Mouse (Mus musculus) liver, embryonic 12.5 days (tissue): ENCODE results near the gene Zfr. TPM values are rescaled to one million over a fixed set of nuclear protein-coding genes. Genes with fewer than 3 reads are reported as not detected.
A peak's percentile ranks its signal among the peaks of the same experiment; 100 is the strongest.
"Not testable (repeated sequence)": the region's sequence is repeated elsewhere in the genome, so short reads cannot be mapped to it uniquely, and the experiment has no call there.

Experiments
- ATAC-seq: fragments of 200-750 bp; cut with Nextera tagmentation; 2 replicates; pipeline ENCODE4 v1.8.0; 2017; ENCODE audit warnings: moderate number of reproducible peaks, mild to moderate bottlenecking, moderate library complexity
- H3K27ac ChIP-seq: fragments of 300-500 bp; sonication (generic); 2 replicates; pipeline ENCODE4 v1.5.1; 2016; ENCODE audit warnings: mild to moderate bottlenecking
- H3K27me3 ChIP-seq: fragments of 300-500 bp; sonication (generic); replicated peaks from 2 replicates; pipeline ENCODE4 v1.6.1; 2016; ENCODE audit warnings: mild to moderate bottlenecking, moderate library complexity
- H3K36me3 ChIP-seq: fragments of 300-500 bp; sonication (generic); 2 replicates; pipeline ENCODE4 v1.6.1; 2016; ENCODE audit warnings: mild to moderate bottlenecking, moderate library complexity
- H3K4me1 ChIP-seq: fragments of 300-500 bp; sonication (generic); 2 replicates; pipeline ENCODE4 v1.6.1; 2016
- H3K4me2 ChIP-seq: fragments of 300-500 bp; sonication (generic); 2 replicates; pipeline ENCODE4 v1.6.1; 2016; ENCODE audit warnings: mild to moderate bottlenecking, moderate library complexity
- H3K4me3 ChIP-seq: fragments of 300-500 bp; sonication (generic); 2 replicates; pipeline ENCODE4 v1.5.1; 2016; ENCODE audit warnings: mild to moderate bottlenecking, moderate library complexity
- H3K9ac ChIP-seq: fragments of 300-500 bp; sonication (generic); 2 replicates; pipeline ENCODE4 v1.6.1; 2016; ENCODE audit warnings: mild to moderate bottlenecking, moderate library complexity
- H3K9me3 ChIP-seq: fragments of 300-500 bp; sonication (generic); replicated peaks from 2 replicates; pipeline ENCODE4 v1.6.1; 2016; ENCODE audit warnings: mild to moderate bottlenecking, moderate library complexity
- WGBS: fragments of 180-500 bp; shearing (Covaris S2); methylation state at CpG from one replicate; pipeline ENCODE4 v1.1.7; 2016; ENCODE audit not compliant: insufficient replicate concordance; 5-methylcytosine and 5-hydroxymethylcytosine counted together
- polyA plus RNA-seq: library from polyadenylated mRNA; unstranded; fragments of >200 nt; fragmentation: Nextera tagmentation; extraction: Ambion mirVana; gene quantifications from 2 replicates; pipeline ENCODE4 v1.2.1, GENCODE M21; 2016

The Zfr gene
- polyA plus RNA-seq, 1 experiment from 2014 or later: 56.3 TPM

DNA sequence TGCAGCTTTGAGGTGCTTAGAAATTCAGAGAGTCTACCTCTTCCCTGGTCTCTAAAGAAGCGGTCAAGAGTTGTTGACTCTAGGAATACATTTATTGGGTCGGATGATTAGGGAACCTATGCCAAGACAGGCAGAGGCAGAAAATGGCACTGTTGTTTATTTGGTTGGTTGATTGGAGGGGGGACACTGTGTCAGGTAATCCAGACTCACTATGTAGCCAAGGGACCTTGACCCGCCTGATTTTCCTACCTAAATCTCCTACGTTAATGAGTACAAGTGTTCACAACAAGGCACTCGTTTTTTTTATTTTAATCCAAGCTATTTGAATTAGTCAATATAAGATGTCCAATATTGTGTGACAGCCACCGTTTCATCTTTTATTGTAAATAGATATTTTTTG is 79.7 kb downstream of the Zfr start:
- Histone ChIP-seq H3K27ac (no peak overlapping the region), H3K4me3 (no peak overlapping the region), H3K4me1 (peaks cover 51% of the 10 kb centered on the region), H3K36me3 (no peaks in the 10 kb centered on the region), H3K9me3 (no peaks in the 10 kb centered on the region), H3K27me3 (no peaks in the 10 kb centered on the region), H3K9ac (no peak overlapping the region), H3K4me2 (peak overlapping the region; percentile 38)
- 70% methylated on average over 6 of the region's 6 CpGs for WGBS
- no peak for ATAC-seq

- H3K4me1 ChIP-seq: peaks cover 44% of the 10 kb centered on the region
- no peak for ATAC-seq
- 84% methylated on average over 7 of the region's 7 CpGs for WGBS
- no peak overlapping the region for H3K4me2 ChIP-seq
- no peak overlapping the region for H3K4me3 ChIP-seq
- no peak overlapping the region for H3K9ac ChIP-seq
- H3K27ac ChIP-seq: no peak overlapping the region
- no peaks in the 10 kb centered on the region for H3K36me3 ChIP-seq
- no peaks in the 10 kb centered on the region for H3K9me3 ChIP-seq
- H3K27me3 ChIP-seq: no peaks in the 10 kb centered on the region
These were observed 82.4 kb downstream of the Zfr start for GRCm38 (mm10) chr15:12200021-12200420.

DNA sequence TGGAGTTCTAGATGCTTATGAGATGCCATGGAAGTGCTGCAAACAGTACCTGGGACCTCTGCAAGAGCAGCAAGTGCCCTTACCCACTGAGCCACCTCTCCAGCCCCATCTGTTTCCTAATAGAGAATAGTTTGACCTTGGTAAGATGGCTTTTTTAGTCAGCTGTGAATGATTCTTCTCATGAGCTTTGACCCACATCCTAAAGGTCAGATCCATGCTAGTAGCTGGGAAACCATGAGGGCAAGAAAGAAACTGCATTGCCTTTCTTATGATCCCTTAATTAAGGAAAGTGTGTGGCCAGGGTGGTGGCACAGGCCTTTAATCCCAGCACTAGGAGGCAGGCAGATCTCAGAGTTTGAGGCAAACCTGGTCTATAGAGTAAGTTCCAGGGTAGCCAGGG is 84.2 kb downstream of the Zfr start:
- H3K4me2 ChIP-seq: no peak overlapping the region
- no peak overlapping the region for H3K4me3 ChIP-seq
- H3K27me3 ChIP-seq: no peaks in the 10 kb centered on the region
- ATAC-seq: no peak
- peaks cover 39% of the 10 kb centered on the region for H3K4me1 ChIP-seq
- no peak overlapping the region for H3K27ac ChIP-seq
- no peaks in the 10 kb centered on the region for H3K9me3 ChIP-seq
- H3K36me3 ChIP-seq: no peaks in the 10 kb centered on the region
- no peak overlapping the region for H3K9ac ChIP-seq

- H3K4me1 ChIP-seq: peaks cover 40% of the 10 kb centered on the region
- peaks cover 3% of the 10 kb centered on the region for H3K36me3 ChIP-seq
- H3K9ac ChIP-seq: no peak overlapping the region
- no peak overlapping the region for H3K4me2 ChIP-seq
- no peaks in the 10 kb centered on the region for H3K27me3 ChIP-seq
- H3K27ac ChIP-seq: no peak overlapping the region
- H3K4me3 ChIP-seq: no peak overlapping the region
- WGBS: 70% methylated on average over 3 of the region's 3 CpGs
- no peaks in the 10 kb centered on the region for H3K9me3 ChIP-seq
- ATAC-seq: no peak
These were observed 84.8 kb downstream of the Zfr start for GRCm38 (mm10) chr15:12202456-12202855.

GRCm38 (mm10) chr15:12203008-12203407 is 85.4 kb downstream of the Zfr start:
- not testable (repeated sequence) for H3K4me3 ChIP-seq, ATAC-seq, H3K27me3 ChIP-seq, H3K4me2 ChIP-seq, H3K27ac ChIP-seq, H3K9ac ChIP-seq, H3K9me3 ChIP-seq, H3K36me3 ChIP-seq
- WGBS: 66% methylated on average over 5 of the region's 5 CpGs
- H3K4me1 ChIP-seq: peaks cover 46% of the 10 kb centered on the region

DNA sequence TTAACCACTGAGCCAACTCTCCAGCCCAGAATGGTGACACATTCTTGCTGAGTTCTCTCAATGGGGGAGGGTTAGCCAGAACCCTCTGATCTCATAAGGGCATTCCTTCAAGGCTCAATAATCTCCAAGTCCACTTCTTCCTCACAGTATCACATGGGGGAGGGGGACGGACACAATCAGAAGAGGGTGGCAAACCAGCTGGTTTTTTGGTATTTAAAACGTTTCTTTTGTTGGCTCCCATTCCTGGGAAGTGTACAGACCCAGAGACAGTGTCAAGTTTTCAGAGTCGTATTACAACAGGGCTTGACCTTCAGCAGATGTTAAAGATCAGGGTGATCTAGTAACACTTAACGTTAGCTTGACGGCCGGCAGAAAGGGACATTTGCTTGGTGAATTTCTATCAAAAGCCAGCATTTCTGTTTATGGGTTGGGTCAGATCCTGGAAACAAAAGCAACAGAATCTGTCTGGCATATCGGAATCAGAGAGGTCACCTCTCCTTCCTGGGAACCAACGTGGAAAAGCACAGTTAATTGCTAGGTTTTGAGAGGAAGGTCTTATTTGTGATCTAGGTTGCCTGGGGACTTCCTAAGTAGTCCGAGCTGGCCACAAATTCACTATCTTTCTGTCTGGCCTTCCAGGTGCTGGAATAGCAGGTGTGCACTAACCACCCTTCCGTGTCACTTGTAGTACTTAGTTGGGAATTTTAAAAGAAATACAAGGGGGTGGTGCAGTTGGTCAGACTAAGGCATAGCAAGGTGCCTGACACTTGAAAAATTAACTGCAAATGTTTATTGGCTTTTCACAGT is 86.1 kb downstream of the Zfr start:
- Histone ChIP-seq H3K4me1 (peaks cover 52% of the 10 kb centered on the region), H3K27me3 (no peaks in the 10 kb centered on the region), H3K9ac (peak overlapping the region; percentile 71), H3K9me3 (no peaks in the 10 kb centered on the region), H3K4me3 (peak overlapping the region; percentile 92), H3K36me3 (peaks cover 7% of the 10 kb centered on the region), H3K27ac (peak overlapping the region; percentile 97), H3K4me2 (peak overlapping the region; percentile 70)
- no peak for ATAC-seq
- 35% methylated on average over 10 of the region's 10 CpGs for WGBS

DNA sequence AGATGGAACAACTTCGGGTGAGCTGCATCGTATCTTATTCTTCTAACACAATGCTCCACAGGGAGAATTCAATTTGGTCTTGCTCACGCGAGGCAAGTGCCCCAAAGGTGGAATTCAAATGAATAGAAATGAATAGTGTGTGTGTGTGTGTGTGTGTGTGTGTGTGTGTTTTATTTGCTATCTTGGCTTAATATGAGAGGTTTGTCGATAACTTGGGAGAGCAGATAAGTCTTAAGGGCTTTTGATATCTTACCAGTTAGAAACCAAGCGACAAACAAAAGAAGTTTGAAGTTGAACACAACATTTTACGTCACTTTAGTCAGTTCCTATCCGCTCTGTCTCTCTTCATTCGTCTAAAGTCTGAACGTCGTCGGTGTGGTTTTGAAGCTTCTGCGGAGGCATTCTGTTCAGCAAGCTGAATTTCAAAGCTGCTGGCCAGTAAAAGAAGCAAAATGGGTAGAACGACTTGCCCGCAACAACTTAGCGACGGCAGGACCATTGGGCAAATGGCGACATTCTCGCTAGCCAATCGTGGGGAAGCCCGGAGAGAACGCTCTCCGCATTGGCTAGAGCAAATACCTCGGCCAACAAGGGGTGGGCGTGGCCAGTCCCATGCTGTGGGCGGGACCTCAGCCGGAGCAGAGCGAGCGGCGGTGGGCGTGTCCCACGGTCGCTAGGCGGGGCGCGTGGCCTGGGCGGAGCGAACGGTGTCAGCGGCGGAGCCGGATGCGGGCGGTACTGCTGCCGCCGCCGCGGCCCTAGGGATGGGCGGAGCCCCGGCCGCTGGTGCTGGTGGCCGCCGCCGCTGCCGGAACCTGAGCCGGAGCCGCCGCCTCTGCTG is 86.9 kb downstream of the Zfr start, which contains the start of gene Mtmr12:
Gene Mtmr12, plus strand, starts transcription at position 710 of the 841 bp plus-strand sequence.
- Histone ChIP-seq H3K36me3 (peaks cover 7% of the 10 kb centered on the region), H3K9ac (peak within 1 kb of the TSS; percentile 96), H3K4me3 (peak within 1 kb of the TSS; percentile 92), H3K4me2 (peak within 1 kb of the TSS; percentile 70), H3K27me3 (no peaks in the 10 kb centered on the region), H3K27ac (peak within 1 kb of the TSS; percentile 97), H3K4me1 (peaks cover 59% of the 10 kb centered on the region), H3K9me3 (no peaks in the 10 kb centered on the region)
- ATAC-seq: peak; percentile 94
- WGBS: 2% methylated on average over 40 of the region's 58 CpGs

- Histone ChIP-seq H3K4me3 (peak overlapping the region; percentile 92), H3K4me1 (peaks cover 67% of the 10 kb centered on the region), H3K4me2 (peak overlapping the region; percentile 70), H3K27me3 (no peaks in the 10 kb centered on the region), H3K9me3 (no peaks in the 10 kb centered on the region), H3K36me3 (peaks cover 7% of the 10 kb centered on the region), H3K27ac (peak overlapping the region; percentile 97), H3K9ac (peak overlapping the region; percentile 96)
- peak; percentile 81 for ATAC-seq
- WGBS: under 1% methylated on average over 61 of the region's 73 CpGs
These were observed 87.7 kb downstream of the Zfr start for GRCm38 (mm10) chr15:12205160-12205901.

DNA sequence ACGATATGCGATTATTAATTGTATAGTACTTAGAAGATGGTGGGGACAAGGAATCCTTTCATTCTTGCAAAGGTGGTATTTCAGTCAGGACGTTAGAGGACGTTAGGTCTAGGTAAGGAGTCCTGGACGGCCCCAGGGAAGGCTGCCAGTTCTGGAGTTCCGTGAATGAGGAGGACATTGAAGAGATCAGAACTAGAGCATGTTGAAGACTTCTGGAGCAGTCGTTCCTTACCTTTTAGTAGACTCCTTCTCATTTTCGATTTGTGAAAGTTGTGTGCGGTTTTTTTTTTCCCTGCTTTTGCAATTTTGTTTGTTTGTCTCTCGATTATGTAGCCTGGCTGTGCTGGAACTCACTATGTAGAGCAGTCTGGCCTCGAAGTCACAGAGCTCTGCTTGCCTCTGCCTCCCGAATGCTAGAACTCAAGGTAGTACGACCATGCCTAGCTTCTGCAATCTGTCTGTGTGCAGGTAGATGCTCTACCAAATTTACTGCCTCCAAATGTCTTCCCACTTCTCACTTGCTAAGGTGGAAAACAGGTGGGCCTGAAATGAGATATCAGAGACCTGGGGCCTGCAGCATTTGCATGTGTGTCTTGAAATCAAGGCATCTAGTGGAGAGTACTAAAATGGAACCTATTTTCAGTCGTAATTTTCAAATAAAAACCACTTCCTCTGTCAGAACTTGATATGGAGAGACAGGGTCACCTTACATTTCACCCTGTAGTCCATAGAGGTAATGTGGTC is 88.4 kb downstream of the Zfr start:
- WGBS: 21% methylated on average over 14 of the region's 14 CpGs

DNA sequence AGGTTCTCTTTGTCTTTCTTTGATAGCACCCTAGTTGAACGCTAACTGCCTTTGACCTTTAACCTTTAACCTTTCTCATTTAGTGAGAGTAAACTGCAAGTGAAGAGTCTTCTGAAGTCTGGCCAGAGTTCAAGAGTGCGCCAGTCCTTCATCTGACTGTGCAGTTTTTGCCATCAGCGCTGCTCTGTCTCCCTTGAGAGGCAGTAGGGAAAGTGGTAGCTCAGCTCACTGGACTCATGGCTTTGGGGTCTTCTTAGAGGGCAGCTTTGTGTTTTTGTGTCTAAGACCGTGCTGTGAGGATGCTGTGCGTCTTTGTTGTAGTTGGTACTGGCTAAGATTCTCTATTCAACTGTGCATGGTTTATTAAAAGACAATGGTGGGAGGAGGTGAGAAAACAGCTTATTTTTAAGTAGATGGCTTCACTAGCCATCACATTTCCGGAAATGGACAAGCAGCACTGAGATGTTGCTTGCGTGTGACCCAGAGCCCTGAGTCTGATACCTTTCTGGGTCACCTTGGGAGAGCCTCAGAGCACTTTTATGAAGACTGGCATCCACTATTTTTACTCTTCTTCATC is 89.1 kb downstream of the Zfr start:
- Histone ChIP-seq H3K4me3 (peak overlapping the region; percentile 92), H3K9ac (peak overlapping the region; percentile 96), H3K9me3 (no peaks in the 10 kb centered on the region), H3K4me2 (peak overlapping the region; percentile 70), H3K27me3 (no peaks in the 10 kb centered on the region), H3K36me3 (peaks cover 7% of the 10 kb centered on the region), H3K27ac (peak overlapping the region; percentile 48; the same call in 1 of the 2 replicates), H3K4me1 (peaks cover 81% of the 10 kb centered on the region)
- 69% methylated on average over 7 of the region's 7 CpGs for WGBS
- ATAC-seq: no peak

More for the DNA sequence above, 88.4 kb downstream of the Zfr start:
- H3K9ac ChIP-seq: peak overlapping the region; percentile 96
- peak overlapping the region; percentile 70 for H3K4me2 ChIP-seq
- H3K4me1 ChIP-seq: peaks cover 75% of the 10 kb centered on the region
- peak overlapping the region; percentile 92 for H3K4me3 ChIP-seq
- H3K27ac ChIP-seq: peak overlapping the region; percentile 97
- peaks cover 7% of the 10 kb centered on the region for H3K36me3 ChIP-seq
- no peak for ATAC-seq
- H3K27me3 ChIP-seq: no peaks in the 10 kb centered on the region
- no peaks in the 10 kb centered on the region for H3K9me3 ChIP-seq
